Mouse (Mus musculus) adrenal gland, postnatal 36 days (tissue): ENCODE results near the gene Orai3. TPM values are rescaled to one million over a fixed set of nuclear protein-coding genes. Genes with fewer than 3 reads are reported as not detected.

Experiments
- DNase-seq, 2 experiments: peaks; one replicate each; pipeline ENCODE4 v3.0.0; 2021; ENCODE audit warnings: mixed read lengths in 1 of 2
- total RNA-seq, 2 experiments: library from RNA; stranded (reverse); gene quantifications; 2 replicates each; pipeline ENCODE4 v1.2.3; 2021

The Orai3 gene
- total RNA-seq, 2 experiments from 2014 or later = 27.7 to 36.3 TPM

DNA sequence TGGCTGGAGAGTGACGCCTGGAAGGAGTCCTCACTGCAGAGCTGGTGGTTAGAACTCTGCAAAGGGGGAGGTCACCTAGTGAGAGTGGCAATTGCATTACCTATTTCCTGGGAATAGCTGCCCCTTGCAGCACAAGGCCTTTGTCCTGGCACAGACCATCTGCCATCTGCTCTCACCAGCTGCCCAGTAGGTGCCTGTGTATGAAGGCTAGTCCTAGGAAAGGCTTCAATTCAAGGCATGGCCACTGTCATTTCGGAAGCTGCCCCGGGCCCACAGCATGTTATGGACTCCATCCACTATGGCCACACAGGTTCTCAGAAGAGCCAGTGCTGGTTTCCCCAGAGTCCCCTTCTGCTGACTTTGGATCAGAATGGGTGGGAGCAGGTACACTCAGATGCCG is 29.0 kb downstream of the Orai3 start:
- no peak for DNase-seq

- DNase-seq = no peak
These were observed 29.6 kb downstream of the Orai3 start for GRCm38 (mm10) chr7:127799211-127799610.

- DNase-seq = no peak
These were observed 30.1 kb downstream of the Orai3 start for GRCm38 (mm10) chr7:127799738-127800137.

- peak; percentile 96 to 98 for DNase-seq
These were observed 30.9 kb downstream of the Orai3 start, which contains the start of gene Hsd3b7 for GRCm38 (mm10) chr7:127800435-127801009. Hsd3b7 (plus strand) TSS chr7:127800604.

GRCm38 (mm10) chr7:127801010-127801621 is 31.5 kb downstream of the Orai3 start:
- peak; percentile 32 to 34 for DNase-seq

DNA sequence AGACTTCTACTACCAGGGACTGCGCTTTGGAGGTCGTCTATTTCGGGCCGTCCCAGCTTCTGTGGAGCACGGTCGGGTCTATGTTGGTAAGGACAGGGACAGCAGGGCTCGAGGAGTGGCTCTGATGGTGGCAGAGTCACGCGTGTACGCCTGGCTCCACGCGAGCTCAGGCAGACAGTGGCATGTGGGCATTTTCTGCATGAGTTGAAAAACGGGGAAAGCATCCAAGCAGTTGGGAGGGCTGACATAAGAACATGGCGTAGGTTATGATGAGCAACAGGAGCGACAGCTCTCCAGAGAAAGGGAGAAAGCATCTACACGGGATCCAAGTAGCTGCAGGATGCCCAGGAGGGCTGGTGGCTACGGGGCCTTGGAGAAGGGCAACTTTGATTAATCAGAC is 32.7 kb downstream of the Orai3 start:
- DNase-seq = no peak

GRCm38 (mm10) chr7:127808821-127809220 is 39.2 kb downstream of the Orai3 start:
- no peak for DNase-seq

DNA sequence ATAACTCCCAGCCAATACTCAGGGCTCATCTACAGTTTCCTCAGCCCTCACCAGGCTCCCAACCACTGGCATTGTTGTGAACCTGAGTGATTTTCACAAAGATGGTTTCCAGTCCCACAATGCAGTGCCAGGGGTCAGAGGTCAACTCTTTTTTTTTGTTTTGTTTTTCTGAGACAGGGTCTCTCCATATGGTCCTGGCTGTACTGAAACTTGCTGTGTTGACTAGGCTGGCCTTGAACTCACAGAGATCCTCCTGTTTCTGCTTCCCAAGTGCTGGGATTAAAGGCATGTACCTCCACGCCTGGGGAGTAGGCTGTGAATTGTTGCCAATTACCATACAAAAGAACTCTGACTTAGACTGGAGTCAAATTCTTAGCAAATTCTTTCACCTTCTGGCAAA is 40.2 kb downstream of the Orai3 start:
- DNase-seq = no peak

GRCm38 (mm10) chr7:127810650-127811049 is 41.0 kb downstream of the Orai3 start:
- no peak for DNase-seq

DNA sequence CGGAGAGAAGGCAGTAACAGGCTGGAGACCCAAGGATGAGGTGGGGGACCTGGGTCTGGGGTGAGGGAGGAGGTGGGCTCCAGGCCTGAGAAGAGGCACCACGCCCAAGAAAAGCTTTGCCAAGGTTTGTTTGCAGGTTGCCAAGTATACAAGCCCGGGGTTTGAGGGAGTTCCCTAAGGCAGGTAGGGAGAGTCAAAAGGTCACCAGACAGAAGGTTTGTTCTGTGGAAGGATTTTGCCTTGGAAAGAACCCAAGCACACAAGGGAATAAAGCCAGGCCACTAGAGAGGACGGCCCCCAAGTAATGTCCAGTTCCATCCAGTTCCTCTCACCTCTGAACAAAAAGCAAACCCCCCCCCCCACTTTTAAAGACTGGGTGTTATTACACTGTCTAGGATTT is 41.6 kb downstream of the Orai3 start:
- DNase-seq = no peak

GRCm38 (mm10) chr7:127812292-127812691 is 42.7 kb downstream of the Orai3 start:
- peak; percentile 72 to 75 for DNase-seq

GRCm38 (mm10) chr7:127813821-127814220 is 44.2 kb downstream of the Orai3 start:
- DNase-seq = peak; percentile 37 to 43

- DNase-seq = peak; percentile 77
These were observed 44.8 kb downstream of the Orai3 start for GRCm38 (mm10) chr7:127814241-127814921.

- no peak for DNase-seq
These were observed 45.6 kb downstream of the Orai3 start for GRCm38 (mm10) chr7:127815116-127815665.

DNA sequence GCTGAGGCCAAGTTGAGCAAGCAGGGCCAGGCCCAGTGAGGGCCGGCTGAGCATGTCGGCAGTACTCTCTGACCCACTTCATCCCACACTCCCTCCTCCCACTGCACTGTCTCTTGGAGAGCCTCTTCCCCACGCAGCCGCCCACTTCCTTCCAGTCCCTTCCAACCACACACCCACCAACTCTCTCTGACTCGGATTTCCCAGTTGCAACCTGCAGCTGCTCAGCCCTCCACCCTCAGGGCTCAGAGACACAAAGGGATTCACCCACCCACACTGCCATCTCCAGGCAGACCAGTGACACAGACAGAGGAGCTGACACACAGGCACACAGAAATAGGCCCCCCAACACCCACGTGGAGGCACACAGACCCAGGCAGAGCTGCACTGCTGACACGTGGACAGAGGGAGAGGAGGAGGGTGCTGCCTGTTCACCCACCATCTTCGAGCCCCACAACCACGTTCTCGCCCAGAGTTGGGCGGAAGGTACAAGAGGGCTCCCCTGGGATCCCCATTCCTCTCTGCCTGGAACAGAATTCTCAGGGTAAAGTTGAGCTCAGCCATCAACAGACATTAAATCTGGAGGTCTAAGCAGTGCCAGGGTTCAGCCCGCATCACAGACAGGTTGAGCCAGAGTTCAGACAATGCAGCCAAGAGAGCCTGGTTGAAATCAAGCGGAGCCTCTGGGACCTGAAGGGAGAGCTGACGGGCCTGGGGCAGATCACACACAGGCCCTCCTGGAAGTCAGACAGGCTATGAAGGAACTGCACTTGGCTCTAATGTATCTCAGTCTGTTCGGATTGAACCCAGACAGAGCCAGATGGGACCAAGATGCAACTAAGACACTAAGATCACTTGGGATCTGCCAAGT is 46.6 kb downstream of the Orai3 start:
- DNase-seq = peak; percentile 45 to 59

DNA sequence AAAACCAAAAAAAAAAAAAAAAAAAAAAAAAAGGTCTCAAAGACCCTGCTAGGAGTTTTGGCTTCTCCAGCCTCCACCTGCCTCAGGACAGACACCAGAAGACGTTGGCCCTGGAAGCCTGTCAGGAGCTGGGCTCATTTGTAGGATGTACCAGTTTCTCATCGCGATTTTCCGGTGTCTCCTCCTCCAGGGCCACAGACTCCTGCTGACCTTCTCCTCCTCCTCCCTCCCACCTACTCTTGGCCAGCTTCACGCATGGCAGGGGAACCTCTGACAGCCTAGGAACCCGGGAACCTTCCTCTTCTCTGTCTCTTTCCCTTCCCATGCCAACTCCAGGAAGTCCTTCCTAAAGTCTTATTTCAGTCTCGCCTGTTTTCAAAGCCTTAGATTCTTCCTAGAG is 47.4 kb downstream of the Orai3 start:
- no peak for DNase-seq

GRCm38 (mm10) chr7:127817776-127818175 is 48.2 kb downstream of the Orai3 start:
- no peak for DNase-seq

DNA sequence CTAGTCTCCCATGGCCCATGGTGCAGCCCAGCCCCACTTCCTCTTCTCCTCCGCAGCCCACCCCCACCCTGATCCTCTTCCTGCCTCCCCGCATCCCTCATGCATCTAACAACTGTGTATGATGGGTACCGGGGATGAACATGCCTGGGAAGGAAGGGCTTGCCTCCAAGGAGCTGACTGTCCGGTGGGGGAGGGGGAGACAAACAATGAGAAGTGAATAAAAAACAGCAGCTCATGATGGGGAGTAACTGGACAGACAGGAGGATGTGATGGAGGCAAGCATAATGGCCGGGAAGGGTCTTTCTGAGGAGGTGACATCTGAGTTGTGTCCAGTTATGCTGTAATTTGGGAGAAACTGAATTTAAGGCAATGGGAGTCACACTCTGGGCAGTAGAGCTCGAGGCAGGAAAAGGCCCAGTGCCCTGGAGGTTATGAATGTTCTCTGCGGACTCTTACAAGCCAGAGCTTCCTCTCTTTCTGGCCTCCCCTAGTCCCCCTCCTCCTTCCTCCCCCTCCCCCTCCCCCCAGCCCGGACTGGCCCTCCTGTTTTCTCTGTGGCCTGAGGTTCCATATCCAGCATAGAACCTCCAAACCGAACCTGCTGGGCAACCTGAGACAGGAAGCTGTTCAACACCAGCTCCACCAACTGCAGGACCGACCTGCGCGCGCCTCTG is 51.4 kb downstream of the Orai3 start:
- peak in 1 of 2 experiments; percentile 31 for DNase-seq

DNA sequence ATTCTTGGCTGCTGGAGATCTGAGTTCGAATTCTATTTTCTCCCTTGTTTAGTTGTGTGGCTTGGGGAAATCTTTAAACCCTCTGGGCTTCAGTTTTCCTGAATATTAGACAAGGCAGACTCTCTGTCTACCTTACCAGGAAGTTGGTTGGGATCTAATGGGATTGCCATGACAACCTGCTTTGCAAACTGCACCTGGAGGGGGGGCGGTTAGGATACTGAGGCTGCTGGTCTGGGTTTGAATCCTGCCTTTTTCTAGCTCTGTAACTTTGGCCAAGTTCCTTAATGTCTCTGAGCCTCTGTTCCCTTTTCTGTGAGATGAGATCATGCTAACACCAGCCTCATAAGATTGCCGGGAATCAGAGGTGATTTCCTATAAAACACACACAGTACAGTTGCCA is 52.9 kb downstream of the Orai3 start:
- no peak for DNase-seq

- DNase-seq = no peak
These were observed 53.9 kb downstream of the Orai3 start for GRCm38 (mm10) chr7:127823236-127824171.
